Mouse (Mus musculus) CD4-positive, CD25-positive, alpha-beta regulatory T cell, adult 4 months (primary cell): Measurements from ENCODE around the gene Nacc2. TPM values are rescaled to one million over a fixed set of nuclear protein-coding genes. Genes with fewer than 3 reads are reported as not detected.

Source experiments
- ATAC-seq: one replicate; pipeline ENCODE4 v1.8.0; 2017
- polyA plus RNA-seq, 2 experiments: library from polyadenylated mRNA; unstranded; fragments of 100-300 nt; shearing (Covaris generic); gene quantifications; one replicate each; pipeline ENCODE4 v1.2.1; 2017

Gene Nacc2
- polyA plus RNA-seq, 2 experiments from 2014 or later, result 0.44 to 0.75 TPM

DNA sequence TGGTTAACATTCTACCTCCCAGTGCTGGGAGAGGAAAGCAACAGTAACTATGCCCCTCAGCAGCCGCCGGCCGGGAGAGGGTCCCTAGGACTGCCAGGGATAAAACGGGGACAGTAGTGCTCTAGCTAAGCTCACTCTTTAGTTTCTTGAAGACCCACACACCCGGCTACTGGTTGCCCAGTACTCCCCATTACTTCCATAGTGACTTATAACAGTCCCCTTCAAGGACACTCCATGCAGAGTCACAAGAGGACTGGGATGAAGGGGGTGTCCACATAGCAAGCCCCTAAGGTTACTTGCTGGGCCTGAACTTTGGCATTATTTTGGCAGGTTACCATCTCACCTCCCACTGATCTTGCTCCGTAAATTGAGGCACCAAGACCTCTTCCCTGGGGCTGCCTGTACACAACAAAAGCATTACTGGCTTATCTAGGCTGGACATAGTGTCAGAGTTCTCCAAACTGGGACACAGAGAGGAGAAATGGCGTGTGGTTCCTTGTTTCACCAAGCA lies 16.1 kb upstream of the Nacc2 start:
- ATAC-seq, result no peak

DNA sequence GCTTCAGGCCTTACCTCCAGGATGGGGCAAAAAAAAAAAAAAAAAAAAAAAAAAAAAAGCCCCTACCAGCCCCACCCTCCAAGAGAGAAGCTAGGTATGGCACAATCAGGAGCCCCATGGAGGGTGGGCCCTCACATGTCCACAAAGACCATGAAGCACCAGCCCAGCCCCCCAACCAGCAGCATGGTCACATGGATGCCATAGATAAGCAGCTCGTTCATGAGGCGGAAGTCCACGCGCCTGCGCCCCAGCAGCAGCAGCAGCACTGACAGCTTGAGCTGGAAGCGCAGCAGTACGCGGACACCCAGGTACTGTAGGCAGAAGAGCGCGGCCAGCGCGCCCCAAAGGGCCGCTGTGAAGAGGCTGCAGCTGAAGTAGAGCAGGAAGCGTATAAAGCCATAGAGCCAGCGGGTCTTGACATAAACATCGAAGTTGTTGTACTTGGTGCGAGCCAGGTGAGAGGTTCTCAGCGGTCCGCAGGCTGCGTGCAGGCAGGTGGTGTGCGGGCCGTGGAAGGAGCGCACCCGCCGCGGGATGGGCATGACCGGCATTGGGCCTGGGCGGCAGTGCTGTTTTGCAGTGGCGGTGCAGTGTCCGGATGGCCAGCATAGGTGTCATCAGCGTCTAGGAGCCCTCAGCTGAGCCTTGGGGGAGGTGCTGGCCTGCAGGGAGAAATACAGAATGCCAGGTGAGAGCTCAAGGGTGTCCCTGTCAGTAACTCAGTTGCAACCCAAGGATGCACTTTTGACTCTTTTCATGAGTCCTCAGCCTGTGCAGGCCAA lies 15.4 kb upstream of the Nacc2 start:
- no peak for ATAC-seq

DNA sequence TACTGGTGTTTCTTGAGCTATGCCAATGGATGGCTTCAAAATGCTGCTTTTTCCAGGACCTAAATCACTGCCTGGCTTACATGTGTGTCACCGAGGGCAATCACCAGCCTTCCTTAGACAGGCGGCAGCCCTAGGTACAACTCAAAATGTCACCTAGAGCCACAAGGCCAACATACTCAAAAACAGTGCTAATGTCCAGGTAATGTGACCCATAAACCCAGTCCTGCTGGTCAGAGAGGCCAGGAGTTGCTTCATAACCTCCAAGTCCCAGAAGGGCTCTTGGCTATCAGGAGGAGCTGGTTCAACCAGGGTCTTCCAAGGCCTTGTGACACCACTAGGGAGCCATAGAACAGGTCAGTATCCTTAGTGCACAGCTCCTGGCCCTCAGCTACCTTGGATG lies 11.6 kb upstream of the Nacc2 start:
- ATAC-seq, result no peak

DNA sequence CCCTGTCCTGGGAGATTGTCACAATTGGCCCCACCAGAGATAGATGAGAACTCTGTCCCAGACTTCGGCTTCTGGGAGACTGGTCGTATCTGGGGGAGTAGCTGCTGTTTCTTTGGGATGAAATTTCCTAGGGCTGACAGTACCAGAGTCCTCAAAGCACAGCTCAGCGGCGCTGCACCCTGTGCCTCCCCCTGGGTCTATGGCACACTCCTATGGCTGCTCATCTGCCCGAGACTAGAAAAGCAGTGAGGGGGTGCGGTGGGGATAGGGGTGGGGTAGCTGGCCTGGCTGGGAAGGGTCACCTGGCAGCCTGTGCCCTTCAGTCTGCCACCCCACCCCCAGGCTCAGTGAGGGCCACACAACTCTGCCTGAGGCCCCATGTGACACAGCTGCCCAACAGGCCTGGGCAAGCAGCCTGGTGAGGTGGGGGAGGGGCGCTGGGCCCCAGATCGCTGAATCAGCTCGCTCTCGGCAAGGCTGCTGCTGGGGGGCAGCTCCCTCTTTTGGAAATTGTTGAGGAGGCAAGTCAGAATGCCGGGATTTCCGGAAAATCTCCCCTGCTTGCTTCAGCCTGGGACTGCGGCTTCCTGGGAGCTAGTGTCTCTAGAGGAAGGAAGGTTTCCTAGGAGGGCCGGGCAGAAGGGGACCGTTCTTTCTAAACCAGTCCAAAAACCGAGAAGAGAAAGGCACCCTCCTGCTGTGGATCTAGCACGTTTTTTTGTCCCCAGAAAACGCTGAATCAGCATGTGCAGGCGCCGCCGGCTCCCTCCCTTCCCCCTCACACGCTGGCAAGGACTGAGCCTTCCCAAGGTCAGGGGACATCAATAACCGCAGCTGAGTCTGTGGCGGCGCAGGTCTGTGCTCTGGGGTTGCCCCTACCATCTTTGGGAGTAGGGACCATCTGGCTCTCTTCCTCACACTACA lies 9.9 kb upstream of the Nacc2 start:
- ATAC-seq, result no peak

DNA sequence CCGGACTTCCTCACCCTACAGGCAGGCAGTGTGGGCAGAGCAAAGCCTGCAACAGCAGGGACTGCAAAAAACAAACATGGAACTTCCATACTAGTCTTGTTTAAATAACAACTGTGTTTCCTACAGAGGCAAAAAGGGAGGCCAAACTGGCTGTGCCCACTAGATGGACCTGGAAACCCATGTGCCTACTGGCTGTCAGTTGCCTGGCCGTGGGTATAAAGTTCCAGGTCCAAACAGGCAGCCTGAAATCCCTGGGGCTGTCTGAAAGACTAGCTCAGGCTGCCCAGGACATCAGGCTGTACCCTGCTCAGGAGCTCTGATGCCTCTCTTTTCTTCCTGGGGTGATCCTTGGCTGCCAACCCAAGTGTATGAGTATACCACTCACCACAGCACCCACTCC lies 8.3 kb upstream of the Nacc2 start:
- ATAC-seq, result no peak

DNA sequence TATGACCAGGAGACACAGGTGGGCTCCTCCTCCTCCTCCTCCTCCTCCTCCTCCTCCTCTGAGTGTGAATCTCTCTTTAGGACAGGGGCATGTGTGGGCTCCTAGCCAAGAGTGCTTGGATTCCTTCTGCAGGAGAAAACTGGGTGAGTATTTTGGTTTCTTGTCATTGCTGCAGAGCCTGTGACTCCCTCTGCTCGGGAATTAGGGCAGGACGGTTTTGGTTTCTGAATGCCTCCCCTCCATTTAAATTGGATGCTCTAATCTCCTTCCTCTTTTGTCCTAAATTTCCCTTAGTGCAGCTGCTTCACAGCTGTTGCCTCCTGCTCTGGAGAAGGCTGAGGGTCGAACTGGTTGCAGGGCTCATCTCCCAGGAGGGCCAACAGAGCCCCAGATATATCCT lies 6.9 kb upstream of the Nacc2 start:
- no peak for ATAC-seq

DNA sequence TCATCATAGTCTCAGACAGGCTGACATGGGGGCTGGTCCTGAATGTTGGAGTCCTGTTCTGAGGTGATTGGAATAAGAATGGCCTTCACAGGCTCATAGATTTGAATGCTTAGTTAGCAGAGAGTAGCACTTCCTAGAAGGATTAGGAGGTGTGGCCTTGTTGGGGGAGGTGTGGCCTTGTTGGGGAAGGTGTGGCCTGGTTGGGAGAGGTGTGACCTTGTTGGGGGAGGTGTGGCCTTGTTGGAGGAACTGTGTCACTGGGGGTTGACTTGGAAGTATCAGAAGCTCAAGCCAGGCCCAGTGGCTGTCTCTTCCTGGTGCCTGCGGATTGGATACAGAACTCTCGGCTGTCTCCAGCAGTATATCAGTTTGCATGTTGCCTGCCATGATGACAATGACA lies 6.3 kb upstream of the Nacc2 start:
- no peak for ATAC-seq

DNA sequence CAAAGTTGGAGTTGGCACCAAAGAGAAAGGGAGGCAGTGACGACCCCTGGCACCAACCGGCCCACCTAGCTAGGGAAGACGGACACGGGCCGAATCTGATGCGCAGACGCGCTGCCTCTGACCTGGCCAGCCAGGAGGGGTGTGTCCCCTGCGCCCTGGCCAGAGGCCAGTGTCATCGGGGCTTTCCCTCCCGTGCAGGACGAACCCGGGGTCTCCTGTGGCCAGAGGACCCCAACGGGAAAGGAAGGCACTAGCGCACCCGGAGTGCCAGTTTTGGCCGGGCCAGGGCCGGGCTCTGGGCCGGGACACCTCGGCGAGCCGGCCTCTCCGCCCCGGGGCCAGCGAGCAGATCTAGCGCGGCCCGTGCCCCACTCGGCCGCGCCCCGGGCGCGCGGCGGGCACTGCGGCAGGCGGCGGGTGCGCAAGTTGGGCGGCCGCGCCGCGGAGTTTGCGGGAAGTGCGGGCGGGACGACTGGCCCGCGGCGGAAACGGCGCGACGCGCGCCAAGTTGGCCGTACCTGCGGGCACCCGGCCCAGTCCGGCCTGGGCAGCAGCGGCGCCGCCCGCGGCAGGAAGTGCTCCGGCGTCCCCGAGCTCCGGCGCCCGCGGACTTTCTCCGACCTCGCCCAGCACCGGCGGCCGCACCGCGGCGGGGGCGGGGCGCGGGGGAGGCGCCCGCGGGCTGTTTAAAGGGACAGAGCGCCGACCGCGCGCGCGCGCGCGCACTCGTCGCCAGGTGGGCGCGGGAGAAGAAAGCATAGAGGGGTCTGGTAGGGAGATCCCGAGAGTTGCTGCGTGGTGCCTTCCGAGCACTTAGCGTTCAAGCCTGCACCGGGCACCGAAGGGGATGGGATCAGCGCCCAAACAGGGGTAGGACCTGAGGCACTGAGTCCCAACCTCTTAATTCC lies 595 bp downstream of the Nacc2 start:
- ATAC-seq, result no peak

DNA sequence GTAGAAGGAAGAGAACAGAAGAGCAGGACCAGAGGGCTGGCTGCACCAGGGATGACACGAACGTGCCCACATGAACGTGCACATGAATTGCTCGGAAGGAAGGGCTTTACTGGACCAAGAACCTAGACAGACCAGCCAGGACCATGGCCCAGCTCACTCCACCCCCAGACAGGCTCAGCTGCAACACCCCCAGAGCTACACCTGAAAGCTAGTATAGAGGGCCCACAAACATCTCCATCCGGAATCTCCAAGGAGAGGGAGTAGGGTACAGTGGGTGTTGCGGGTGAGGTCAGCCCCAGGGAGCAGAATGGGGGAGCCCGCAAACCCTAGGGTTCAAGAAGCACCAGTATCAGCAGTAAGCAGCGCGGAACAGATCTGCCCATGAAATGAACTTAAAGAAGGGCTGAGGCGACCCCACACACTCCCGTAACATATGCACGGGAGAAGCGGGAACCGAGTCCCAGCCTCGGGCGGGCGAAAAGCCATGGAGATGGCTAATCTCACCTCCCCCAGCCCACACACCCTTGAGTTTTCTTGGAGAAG lies 1.4 kb downstream of the Nacc2 start:
- ATAC-seq, result no peak

DNA sequence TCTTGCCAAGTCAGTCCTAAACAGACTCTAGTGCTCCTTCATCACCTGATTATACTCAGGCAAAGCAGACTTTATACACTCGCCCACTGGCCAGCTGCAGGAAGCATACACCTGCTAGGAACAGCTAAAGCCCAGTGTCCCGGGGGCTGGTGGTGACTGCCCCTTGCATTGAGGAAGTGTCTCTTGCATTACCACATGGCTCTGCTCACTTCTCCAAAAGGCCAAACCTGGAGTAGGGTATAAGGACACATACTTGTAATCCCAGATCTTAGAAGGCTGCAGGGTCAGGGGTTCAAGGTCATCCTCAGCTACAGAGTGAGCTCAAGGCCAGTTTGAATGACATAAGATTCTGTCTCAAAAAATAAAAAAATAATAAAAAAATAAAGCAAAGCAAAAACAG lies 3.4 kb downstream of the Nacc2 start:
- no peak for ATAC-seq

DNA sequence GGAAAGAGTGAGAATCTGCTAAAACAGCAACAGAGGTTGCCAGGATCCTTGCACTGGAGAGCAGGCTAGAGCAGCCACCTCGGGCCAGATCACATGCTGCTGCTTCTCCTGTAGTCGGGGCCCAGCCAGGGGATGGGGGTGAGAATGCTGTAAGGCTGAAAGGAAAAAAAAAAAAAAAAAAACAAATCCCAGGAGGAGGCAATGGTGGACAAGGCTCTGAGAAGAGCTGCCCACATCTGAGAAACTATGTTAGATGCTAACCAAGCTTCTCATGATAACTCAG lies 3.8 kb downstream of the Nacc2 start:
- ATAC-seq, result no peak

DNA sequence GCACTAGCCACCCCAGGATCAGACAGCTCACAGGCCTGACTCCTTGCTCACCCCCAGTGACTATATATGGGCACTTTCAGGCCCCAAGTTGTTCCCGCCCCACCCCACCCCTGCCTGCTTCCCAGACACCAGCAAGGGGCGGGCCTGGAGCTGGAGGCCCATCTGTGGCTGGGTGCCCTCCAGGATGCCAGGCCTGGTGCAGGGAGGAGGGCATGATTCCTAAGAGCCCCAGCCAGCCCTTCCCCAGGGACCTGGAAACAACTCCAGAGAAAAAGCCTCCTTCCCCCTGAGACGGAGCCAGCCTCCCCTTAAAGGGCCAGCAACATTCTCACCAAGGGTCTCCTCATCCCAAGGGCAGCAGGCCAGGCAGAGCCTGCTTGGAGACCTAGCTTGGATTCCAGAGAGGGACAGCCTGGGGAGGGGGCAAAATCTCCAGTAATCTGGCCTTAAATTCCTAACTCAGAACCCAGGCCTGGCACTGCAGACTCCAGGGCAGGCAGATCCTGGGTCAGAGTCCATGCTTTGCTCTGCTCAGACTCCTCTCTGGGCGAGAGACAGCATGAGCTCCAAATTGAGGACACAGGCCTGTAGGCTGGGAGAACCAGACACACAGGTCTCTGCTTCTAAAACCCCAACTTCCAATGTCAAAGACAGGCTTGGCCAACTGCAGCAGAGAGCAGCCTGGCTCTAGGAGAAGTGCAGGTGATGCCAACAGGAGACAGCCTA lies 4.3 kb downstream of the Nacc2 start:
- no peak for ATAC-seq

DNA sequence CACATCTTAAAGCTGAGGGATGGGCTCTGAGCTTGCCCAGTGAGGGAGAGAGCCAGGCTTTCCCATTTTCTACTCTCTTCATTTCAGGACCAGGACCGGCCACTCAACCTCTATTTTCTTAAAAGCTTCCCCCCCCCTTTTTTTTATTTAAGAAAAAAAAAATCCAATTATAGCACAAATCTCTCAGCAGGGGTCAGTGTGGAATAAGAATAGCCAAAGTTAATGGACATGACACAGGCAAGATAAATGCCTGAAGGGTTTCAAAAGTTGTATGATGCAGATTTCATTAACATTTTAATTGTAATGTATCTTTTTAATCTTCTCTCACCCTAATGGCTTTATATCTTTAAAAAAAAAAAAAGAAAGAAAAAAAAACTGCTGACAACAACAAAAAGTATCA lies 5.4 kb downstream of the Nacc2 start:
- ATAC-seq, result no peak

DNA sequence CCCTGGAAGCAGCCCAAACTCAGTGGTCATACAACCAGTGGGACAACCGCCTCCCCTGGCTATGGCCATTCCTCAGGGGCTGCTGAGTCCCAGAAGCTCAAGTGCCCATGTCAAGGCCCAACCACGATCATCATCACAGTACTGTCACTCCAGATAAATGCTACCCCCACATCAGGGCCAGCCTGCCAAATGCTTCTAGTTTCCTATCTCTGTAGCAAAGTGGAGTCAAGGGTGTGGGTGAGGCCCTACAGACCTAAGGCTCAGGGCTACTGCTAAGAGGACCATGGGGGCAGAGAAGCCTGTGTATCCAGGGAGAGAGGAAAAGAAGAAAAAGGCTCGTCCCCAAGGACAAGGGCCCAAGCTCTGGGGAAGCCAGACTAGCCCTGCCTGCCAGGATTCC lies 6.5 kb downstream of the Nacc2 start:
- no peak for ATAC-seq

DNA sequence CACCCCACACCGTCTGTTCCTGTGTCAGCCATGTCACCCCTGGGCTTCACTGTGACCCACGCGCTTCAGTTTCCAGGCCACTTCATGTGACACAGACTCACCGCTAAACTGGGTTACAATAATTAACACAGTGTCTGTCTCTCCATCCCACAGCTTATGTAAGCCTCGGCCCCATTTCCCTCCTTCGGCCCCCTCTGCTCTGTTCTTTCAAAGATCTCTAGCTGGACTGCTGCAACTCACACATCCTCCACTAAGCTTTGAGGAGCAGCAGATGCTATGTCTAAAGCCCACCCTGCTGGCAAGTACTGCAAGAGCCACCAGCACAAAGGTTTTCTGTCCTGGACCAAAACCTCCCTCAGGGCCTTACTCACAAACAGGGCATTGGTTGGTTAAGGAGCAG lies 7.8 kb downstream of the Nacc2 start:
- no peak for ATAC-seq

DNA sequence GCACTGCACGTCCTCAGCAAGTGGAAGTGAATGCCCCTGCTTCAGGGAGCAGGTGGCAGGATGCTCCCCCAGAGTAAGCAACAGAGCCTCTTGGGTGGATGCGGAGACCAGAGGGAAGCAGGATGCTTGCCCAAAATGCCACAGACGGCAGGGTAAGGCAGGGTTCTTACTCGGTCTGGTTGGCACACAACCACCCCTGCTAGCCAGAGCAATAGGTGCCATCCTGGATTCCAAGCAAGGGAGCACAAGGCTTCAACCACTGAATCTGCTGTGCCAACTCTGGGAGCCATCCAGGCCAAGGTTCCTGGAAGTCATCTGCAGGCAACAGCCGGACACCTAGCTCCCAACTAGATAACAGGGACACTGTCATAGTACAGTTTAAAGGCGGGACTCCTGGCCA lies 14.8 kb downstream of the Nacc2 start:
- no peak for ATAC-seq

DNA sequence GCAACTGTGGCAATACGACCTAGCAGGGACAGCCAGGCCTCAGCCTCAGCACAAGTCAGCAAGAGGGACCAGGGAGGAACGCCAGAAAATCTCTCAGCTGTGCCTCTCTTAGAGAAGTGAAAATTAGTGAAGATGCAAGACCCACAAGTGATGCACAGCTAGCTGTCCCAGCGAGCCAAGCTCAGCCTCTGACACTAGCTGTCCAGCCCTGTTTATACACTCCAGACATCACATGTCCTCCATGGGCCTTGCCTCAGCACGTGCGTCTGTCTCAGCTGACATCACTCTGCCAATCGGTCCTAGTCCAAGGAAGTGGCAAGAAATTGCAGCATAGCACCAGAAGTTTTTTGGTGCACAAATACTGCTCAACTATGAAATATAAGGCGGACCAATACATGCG lies 16.0 kb downstream of the Nacc2 start:
- no peak for ATAC-seq

DNA sequence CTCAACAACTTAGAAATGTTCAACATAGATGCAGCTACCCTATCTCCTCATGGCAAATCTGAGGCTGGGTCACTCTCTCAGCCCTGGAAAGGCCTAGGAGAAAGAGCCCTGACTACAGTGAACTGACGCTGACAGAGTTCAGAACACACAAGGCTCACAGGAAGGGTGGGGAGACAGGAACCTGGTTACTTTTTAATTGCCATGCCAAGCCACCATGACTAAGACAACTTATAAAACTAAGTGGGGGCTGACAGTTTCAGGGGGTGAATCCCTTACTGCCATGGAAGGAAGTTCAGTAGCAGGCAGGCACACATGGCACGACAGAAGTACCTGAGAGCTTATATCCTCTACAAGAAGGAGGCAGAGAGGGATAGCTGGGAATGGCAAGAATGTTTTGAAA lies 16.8 kb downstream of the Nacc2 start:
- ATAC-seq, result no peak

DNA sequence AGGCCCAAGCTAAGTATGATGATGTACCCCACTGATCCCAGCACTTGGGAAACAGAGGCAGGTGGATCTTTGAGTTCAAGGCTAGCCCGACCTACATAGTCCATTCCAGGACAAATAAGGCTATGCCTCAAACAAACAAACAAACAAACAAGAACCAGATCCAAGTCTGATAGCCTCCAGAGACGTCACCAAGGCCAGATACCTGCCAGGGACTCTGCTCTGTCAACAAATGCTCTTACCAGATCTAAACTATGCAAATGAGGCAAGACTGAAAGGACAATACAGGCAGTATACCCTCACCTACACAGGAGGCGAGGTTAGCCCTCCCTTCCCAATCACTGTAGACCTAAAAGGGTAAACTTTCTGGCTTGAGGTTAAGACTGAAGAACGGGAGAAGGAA lies 22.7 kb downstream of the Nacc2 start:
- no peak for ATAC-seq

DNA sequence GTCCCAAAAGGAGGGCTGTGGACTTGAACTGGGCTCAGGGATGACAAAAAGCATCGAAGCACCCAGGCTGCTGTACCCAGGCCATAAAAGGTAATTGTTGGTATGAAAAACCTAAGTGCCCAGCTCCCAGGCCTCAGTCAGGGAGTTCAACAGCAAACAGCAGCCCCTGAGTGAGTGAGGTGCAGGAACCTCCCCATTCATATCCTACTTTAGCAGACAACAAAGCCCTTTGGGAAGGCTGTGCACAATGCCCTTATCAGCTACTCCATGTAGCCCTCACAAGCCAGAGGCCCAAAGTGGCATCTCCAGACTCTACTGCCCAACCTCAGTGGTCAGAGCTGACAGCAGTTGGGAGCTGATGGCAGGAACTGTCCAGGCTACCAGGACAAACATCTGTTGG lies 23.2 kb downstream of the Nacc2 start:
- no peak for ATAC-seq

DNA sequence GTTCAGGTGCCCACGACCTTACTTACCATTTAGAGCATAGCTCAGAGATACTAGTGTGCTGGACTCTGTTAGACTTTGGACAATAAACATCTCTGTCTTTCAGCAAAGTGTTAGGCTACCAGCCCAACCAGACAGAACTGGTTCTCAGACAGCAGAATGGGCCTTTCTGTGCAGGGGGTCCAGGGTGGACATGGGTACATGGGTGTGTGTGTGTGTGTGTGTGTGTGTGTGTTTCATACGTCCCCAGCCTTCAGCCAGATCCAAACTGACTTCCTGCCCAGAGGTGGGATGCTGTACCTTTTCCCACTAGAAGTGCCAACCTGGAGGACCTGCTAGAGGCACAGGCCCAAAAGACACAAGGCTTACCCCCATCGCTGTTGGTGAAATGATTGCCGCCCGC lies 23.8 kb downstream of the Nacc2 start:
- no peak for ATAC-seq

DNA sequence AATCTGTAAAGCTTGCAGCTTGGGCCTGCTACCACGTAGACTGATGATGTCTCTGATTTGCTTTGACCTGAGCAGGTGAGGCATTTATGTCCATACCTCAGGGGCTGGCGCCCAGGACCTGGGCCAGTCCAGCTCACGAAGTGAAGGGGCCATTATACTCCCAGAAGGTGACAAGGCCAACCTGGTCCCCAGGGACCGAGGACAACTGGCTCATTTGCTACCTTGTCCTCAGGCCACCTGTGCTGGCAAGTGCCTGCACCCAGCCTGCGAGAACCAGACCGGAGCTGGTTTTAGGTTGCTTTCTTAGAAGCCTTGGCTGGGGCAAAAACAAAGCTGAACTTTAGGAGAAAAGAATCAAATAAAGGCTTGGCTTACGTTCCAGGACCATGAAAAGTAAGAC lies 29.1 kb downstream of the Nacc2 start:
- ATAC-seq, result no peak
